Mouse (Mus musculus): ENCODE data around the gene Ldb2. TPM values are rescaled to one million over a fixed set of nuclear protein-coding genes. Genes with fewer than 3 reads are reported as not detected.

The Ldb2 gene
- polyA plus RNA-seq, 1 experiment from 2014 or later, result 49.5 TPM

GRCm38 (mm10) chr5:44670336-44670735 lies 129.1 kb downstream of the Ldb2 start:
- H3K36me3 ChIP-seq (ENCODE audit: control insufficient read depth, insufficient read depth, low read length), result no peaks in the 10 kb centered on the region
- H3K4me2 ChIP-seq (ENCODE audit: low read depth, low read length), result no peak overlapping the region
- H3K9me3 ChIP-seq (ENCODE audit: control insufficient read depth, low read length), result no peaks in the 10 kb centered on the region
- ATAC-seq (ENCODE audit: low read depth), result peak; percentile 91
- no peaks in the 10 kb centered on the region for H3K4me1 ChIP-seq (replicated peaks; ENCODE audit: control insufficient read depth, insufficient read depth, low read length)
- no peaks in the 10 kb centered on the region for H3K27me3 ChIP-seq (ENCODE audit: control insufficient read depth, insufficient read depth, low read depth, low read length)
- H3K27ac ChIP-seq (ENCODE audit: low read length), result no peak overlapping the region; the same call in 1 of the 2 replicates
- 36% methylated on average over 2 of the region's 2 CpGs for WGBS
- H3K9ac ChIP-seq (ENCODE audit: low read length), result no peak overlapping the region
- no peak overlapping the region for H3K4me3 ChIP-seq (ENCODE audit: low read length)

DNA sequence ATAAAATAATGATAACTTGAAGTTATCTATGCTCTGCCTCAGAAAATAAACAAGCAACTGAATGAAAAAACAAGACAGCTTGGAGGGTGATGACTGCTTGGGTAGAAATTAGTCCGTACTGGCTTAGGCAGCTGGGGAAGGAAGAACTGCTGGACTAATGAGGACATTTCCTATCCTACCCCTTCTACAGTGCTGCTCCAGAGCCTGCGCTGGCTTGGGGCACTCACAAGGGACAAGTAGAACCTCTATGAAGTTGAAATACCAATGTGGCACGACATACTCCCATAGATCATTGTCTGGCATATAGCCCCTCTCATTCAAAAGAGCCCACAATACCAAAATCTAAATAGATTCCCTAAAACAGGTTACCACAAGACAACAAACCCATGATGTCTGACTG lies 131.6 kb downstream of the Ldb2 start:
- no peaks in the 10 kb centered on the region for H3K9me3 ChIP-seq (ENCODE audit: control insufficient read depth, low read length)
- H3K36me3 ChIP-seq (ENCODE audit: control insufficient read depth, insufficient read depth, low read length), result no peaks in the 10 kb centered on the region
- ATAC-seq (ENCODE audit: low read depth), result no peak
- WGBS, result 65% methylated on average over 3 of the region's 3 CpGs
- H3K9ac ChIP-seq (ENCODE audit: low read length), result no peak overlapping the region
- H3K27me3 ChIP-seq (ENCODE audit: control insufficient read depth, insufficient read depth, low read depth, low read length), result no peaks in the 10 kb centered on the region
- H3K4me2 ChIP-seq (ENCODE audit: low read depth, low read length), result no peak overlapping the region
- H3K27ac ChIP-seq (ENCODE audit: low read length), result no peak overlapping the region
- no peak overlapping the region for H3K4me3 ChIP-seq (ENCODE audit: low read length)
- no peaks in the 10 kb centered on the region for H3K4me1 ChIP-seq (replicated peaks; ENCODE audit: control insufficient read depth, insufficient read depth, low read length)

DNA sequence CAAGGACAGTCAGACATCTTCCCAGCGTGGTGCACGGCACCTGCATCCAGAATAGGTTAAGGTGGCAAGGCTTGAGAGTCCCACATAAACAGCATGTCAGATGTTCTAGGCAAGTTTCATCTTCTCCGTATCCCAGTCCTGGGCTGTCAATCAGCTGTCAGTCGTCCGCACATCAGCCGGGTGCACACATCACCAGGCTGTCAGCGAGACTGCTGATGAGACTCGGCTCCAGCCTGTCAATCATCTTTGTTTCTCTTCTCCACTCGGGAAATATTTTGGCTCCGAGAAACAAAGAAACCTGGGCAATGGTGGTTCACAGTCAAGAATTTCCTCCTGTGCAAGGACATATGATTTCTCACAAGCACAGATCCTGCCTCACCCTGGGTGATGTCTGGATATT lies 132.1 kb downstream of the Ldb2 start:
- H3K4me2 ChIP-seq (ENCODE audit: low read depth, low read length), result no peak overlapping the region
- 71% methylated on average over 10 of the region's 10 CpGs for WGBS
- no peaks in the 10 kb centered on the region for H3K36me3 ChIP-seq (ENCODE audit: control insufficient read depth, insufficient read depth, low read length)
- no peaks in the 10 kb centered on the region for H3K9me3 ChIP-seq (ENCODE audit: control insufficient read depth, low read length)
- H3K9ac ChIP-seq (ENCODE audit: low read length), result no peak overlapping the region
- no peak overlapping the region for H3K4me3 ChIP-seq (ENCODE audit: low read length)
- H3K27me3 ChIP-seq (ENCODE audit: control insufficient read depth, insufficient read depth, low read depth, low read length), result no peaks in the 10 kb centered on the region
- H3K27ac ChIP-seq (ENCODE audit: low read length), result no peak overlapping the region
- ATAC-seq (ENCODE audit: low read depth), result no peak
- H3K4me1 ChIP-seq (replicated peaks; ENCODE audit: control insufficient read depth, insufficient read depth, low read length), result no peaks in the 10 kb centered on the region

GRCm38 (mm10) chr5:44659651-44660050 lies 139.8 kb downstream of the Ldb2 start:
- H3K4me3 ChIP-seq (ENCODE audit: low read length), result no peak overlapping the region
- no peak overlapping the region for H3K4me2 ChIP-seq (ENCODE audit: low read depth, low read length)
- no peaks in the 10 kb centered on the region for H3K36me3 ChIP-seq (ENCODE audit: control insufficient read depth, insufficient read depth, low read length)
- H3K9me3 ChIP-seq (ENCODE audit: control insufficient read depth, low read length), result no peaks in the 10 kb centered on the region
- no peaks in the 10 kb centered on the region for H3K27me3 ChIP-seq (ENCODE audit: control insufficient read depth, insufficient read depth, low read depth, low read length)
- ATAC-seq (ENCODE audit: low read depth), result no peak
- 86% methylated on average over 11 of the region's 11 CpGs for WGBS
- no peaks in the 10 kb centered on the region for H3K4me1 ChIP-seq (replicated peaks; ENCODE audit: control insufficient read depth, insufficient read depth, low read length)
- no peak overlapping the region for H3K9ac ChIP-seq (ENCODE audit: low read length)
- H3K27ac ChIP-seq (ENCODE audit: low read length), result no peak overlapping the region

GRCm38 (mm10) chr5:44656707-44657106 lies 142.8 kb downstream of the Ldb2 start:
- Histone ChIP-seq H3K9ac (ENCODE audit: low read length) (no peak overlapping the region), H3K4me2 (ENCODE audit: low read depth, low read length) (no peak overlapping the region), H3K4me1 (replicated peaks; ENCODE audit: control insufficient read depth, insufficient read depth, low read length) (no peaks in the 10 kb centered on the region), H3K36me3 (ENCODE audit: control insufficient read depth, insufficient read depth, low read length) (no peaks in the 10 kb centered on the region), H3K9me3 (ENCODE audit: control insufficient read depth, low read length) (no peaks in the 10 kb centered on the region), H3K4me3 (ENCODE audit: low read length) (no peak overlapping the region), H3K27me3 (ENCODE audit: control insufficient read depth, insufficient read depth, low read depth, low read length) (no peaks in the 10 kb centered on the region), H3K27ac (ENCODE audit: low read length) (no peak overlapping the region)
- WGBS, result 83% methylated on average over 1 of the region's 1 CpGs
- ATAC-seq (ENCODE audit: low read depth), result no peak

DNA sequence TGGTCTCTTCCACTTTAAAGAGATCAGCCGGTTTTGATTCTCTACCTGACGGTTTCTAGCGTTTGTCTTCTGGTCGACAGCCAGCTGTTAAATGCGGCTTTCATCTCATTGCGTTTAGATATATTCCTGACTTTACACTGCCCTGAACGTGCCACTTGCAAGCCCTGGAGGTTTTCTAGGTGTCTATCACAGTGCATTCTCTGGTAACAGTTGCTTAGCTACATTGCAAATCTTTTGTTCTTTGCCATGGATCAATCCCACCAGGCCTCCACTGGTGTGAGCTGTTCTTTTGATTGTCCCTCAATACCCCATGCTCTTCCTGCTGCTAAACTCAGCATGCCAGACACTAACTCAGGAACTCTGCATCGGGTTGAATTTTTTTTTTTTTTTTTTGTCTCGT lies 145.1 kb downstream of the Ldb2 start:
- no peak overlapping the region for H3K4me3 ChIP-seq (ENCODE audit: low read length)
- H3K9me3 ChIP-seq (ENCODE audit: control insufficient read depth, low read length), result no peaks in the 10 kb centered on the region
- H3K27me3 ChIP-seq (ENCODE audit: control insufficient read depth, insufficient read depth, low read depth, low read length), result no peaks in the 10 kb centered on the region
- no peak overlapping the region for H3K9ac ChIP-seq (ENCODE audit: low read length)
- no peaks in the 10 kb centered on the region for H3K36me3 ChIP-seq (ENCODE audit: control insufficient read depth, insufficient read depth, low read length)
- no peak overlapping the region for H3K4me2 ChIP-seq (ENCODE audit: low read depth, low read length)
- WGBS, result 39% methylated on average over 9 of the region's 9 CpGs
- no peaks in the 10 kb centered on the region for H3K4me1 ChIP-seq (replicated peaks; ENCODE audit: control insufficient read depth, insufficient read depth, low read length)
- no peak overlapping the region for H3K27ac ChIP-seq (ENCODE audit: low read length)
- no peak for ATAC-seq (ENCODE audit: low read depth)

GRCm38 (mm10) chr5:44646842-44647190 lies 152.7 kb downstream of the Ldb2 start:
- ATAC-seq (ENCODE audit: low read depth), result no peak
- Histone ChIP-seq H3K27ac (ENCODE audit: low read length) (no peak overlapping the region), H3K4me1 (replicated peaks; ENCODE audit: control insufficient read depth, insufficient read depth, low read length) (0 out of 2 replicates have a peak, but pooled peaks cover 2% of the 10 kb centered on the region), H3K36me3 (ENCODE audit: control insufficient read depth, insufficient read depth, low read length) (no peaks in the 10 kb centered on the region), H3K27me3 (ENCODE audit: control insufficient read depth, insufficient read depth, low read depth, low read length) (no peaks in the 10 kb centered on the region), H3K4me3 (ENCODE audit: low read length) (no peak overlapping the region), H3K4me2 (ENCODE audit: low read depth, low read length) (no peak overlapping the region), H3K9me3 (ENCODE audit: control insufficient read depth, low read length) (no peaks in the 10 kb centered on the region), H3K9ac (ENCODE audit: low read length) (no peak overlapping the region)
- 39% methylated on average over 2 of the region's 2 CpGs for WGBS

DNA sequence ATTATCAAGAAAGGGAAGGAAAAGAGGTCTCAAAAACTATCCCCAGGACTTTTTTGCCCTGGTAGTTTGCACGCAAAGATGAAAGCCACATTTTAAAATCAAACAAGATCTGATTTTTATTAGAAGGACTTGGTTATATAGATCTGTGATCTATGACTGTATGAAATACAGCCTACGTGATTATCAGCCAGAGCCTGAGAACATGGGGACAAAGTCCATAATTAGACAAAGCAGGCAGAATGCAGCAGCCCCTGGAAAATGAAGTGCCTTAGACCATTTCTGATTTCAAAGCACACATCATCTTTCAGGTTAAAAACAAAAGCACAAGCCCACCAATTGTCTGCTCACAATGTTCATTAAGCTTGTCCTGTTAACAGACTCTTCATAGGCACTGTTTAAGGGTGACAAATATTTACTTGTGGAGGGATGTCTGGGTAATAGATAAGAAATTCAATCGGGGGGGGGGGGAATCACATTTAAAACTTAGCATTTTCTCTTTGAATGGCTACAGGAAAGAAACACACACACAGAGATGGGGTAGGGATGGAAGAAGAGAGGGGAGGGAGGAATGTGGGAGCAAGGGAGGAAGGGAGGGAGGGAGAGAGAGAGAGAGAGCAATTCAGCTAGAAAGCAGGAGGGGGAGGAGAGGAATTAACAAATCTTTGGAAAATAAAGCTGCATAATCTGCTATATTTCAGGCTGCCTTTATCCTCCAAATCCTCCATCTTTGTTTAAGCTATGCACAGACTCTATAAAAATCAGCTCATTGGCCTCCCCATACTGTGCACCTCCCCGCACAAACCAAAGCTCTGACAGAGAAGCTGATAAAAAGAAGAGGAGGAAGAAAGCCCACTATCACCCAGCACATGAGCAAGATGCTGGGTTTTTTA lies 153.3 kb downstream of the Ldb2 start:
- Histone ChIP-seq H3K9ac (ENCODE audit: low read length) (no peak overlapping the region), H3K4me3 (ENCODE audit: low read length) (no peak overlapping the region), H3K4me2 (ENCODE audit: low read depth, low read length) (no peak overlapping the region), H3K36me3 (ENCODE audit: control insufficient read depth, insufficient read depth, low read length) (no peaks in the 10 kb centered on the region), H3K27ac (ENCODE audit: low read length) (no peak overlapping the region), H3K4me1 (replicated peaks; ENCODE audit: control insufficient read depth, insufficient read depth, low read length) (0 out of 2 replicates have a peak, but pooled peaks cover 2% of the 10 kb centered on the region), H3K9me3 (ENCODE audit: control insufficient read depth, low read length) (no peaks in the 10 kb centered on the region), H3K27me3 (ENCODE audit: control insufficient read depth, insufficient read depth, low read depth, low read length) (no peaks in the 10 kb centered on the region)
- 51% methylated on average over 4 of the region's 4 CpGs for WGBS
- ATAC-seq (ENCODE audit: low read depth), result no peak

- no peak overlapping the region for H3K9ac ChIP-seq (ENCODE audit: low read length)
- ATAC-seq (ENCODE audit: low read depth), result no peak
- 93% methylated on average over 3 of the region's 3 CpGs for WGBS
- H3K4me3 ChIP-seq (ENCODE audit: low read length), result no peak overlapping the region
- no peaks in the 10 kb centered on the region for H3K36me3 ChIP-seq (ENCODE audit: control insufficient read depth, insufficient read depth, low read length)
- H3K27me3 ChIP-seq (ENCODE audit: control insufficient read depth, insufficient read depth, low read depth, low read length), result no peaks in the 10 kb centered on the region
- H3K4me2 ChIP-seq (ENCODE audit: low read depth, low read length), result no peak overlapping the region
- no peaks in the 10 kb centered on the region for H3K9me3 ChIP-seq (ENCODE audit: control insufficient read depth, low read length)
- no peak overlapping the region for H3K27ac ChIP-seq (ENCODE audit: low read length)
- H3K4me1 ChIP-seq (replicated peaks; ENCODE audit: control insufficient read depth, insufficient read depth, low read length), result 0 out of 2 replicates have a peak, but pooled peaks cover 2% of the 10 kb centered on the region
These were observed 156.4 kb downstream of the Ldb2 start for GRCm38 (mm10) chr5:44643079-44643478.
